Comparison of ENCODE assay signal across 8 mouse cellular contexts in the genomic region with DNA sequence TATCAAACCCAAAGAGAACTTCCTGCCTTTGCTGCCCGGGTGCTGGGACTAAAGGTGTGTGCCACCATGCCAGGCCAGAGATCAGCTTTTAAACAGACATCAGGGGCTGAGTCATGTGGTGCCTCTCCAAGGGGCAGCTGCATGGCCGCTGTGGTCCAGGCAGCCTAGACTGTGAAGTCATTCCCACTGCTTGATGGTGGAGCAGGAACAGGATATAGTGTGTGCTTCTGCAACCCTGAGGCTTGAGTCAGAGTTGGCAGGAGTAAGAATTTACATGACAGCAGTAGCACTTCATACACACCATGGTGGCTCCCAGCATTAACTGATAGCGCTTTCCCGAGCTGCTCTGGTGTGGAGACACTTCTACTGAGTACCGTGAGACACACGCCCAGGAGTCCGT.
A peak's percentile ranks its signal among the peaks of the same experiment; 100 is the strongest.
DNase-seq lines count a peak whose midpoint lies in the region; ATAC-seq and TF ChIP-seq lines count a peak whose summit lies in the region.
"Had no signal": no experiment of that assay in that cellular context is flagged by ENCODE, and none has a peak within 500 bp of the region (broad histone marks: within the 10 kb centered on the region; RNA-seq: fewer than 3 reads in every experiment).

No protein-coding gene starts in this region.

- intact Hi-C loops in heart, postnatal 10 days (cut with DNase I): no loop called here

- H3K4me2 ChIP-seq in heart, postnatal 0 days (ENCODE audit: low read depth, low read length): no peak overlapping the region
- H3K4me2 ChIP-seq in lung, postnatal 0 days (replicated peaks; ENCODE audit: low read depth, low read length): 0 out of 2 replicates have a peak overlapping the region, but pooled peaks have one; percentile 3

- H3K4me1 ChIP-seq in heart, postnatal 0 days (ENCODE audit: control insufficient read depth, insufficient read depth): peaks cover 68% of the 10 kb centered on the region
- peaks cover 33% of the 10 kb centered on the region for H3K4me1 ChIP-seq in lung, postnatal 0 days (ENCODE audit: insufficient read depth, low read depth, low read length)

- H3K9me3 ChIP-seq in heart, postnatal 0 days (replicated peaks; ENCODE audit: control insufficient read depth, low read length): no peaks in the 10 kb centered on the region
- no peaks in the 10 kb centered on the region for H3K9me3 ChIP-seq in lung, postnatal 0 days (ENCODE audit: low read length)

- H3K9ac ChIP-seq in heart, postnatal 0 days (replicated peaks; ENCODE audit: low read depth, low read length): no peak overlapping the region
- H3K9ac ChIP-seq in lung, postnatal 0 days (replicated peaks; ENCODE audit: low read depth): no peak overlapping the region

- peak; percentile 69 for DNase-seq in heart, postnatal 0 days (ENCODE audit: low spot score)
- DNase-seq in heart, postnatal 10 days: no peak
- DNase-seq in 3T3-L1 (ENCODE audit: low read depth, low spot score) (peak; percentile 95), MN1 (ENCODE audit: low spot score) (peak; percentile 76)
- DNase-seq in lung, postnatal 0 days (ENCODE audit: low spot score): peak; percentile 93
- DNase-seq in left cerebral cortex, adult 9 months (ENCODE audit: low spot score in 2 of 2): no peak
- no peak for DNase-seq in right cerebral cortex, adult 18-20 months
- DNase-seq: gastrocnemius, postnatal 14 days had no signal

- H3K4me3 ChIP-seq in heart, postnatal 0 days (ENCODE audit: low read depth, low read length): no peak overlapping the region
- no peak overlapping the region for H3K4me3 ChIP-seq in lung, postnatal 0 days (ENCODE audit: low read depth, low read length)

- H3K27me3 ChIP-seq in heart, postnatal 0 days (ENCODE audit: control insufficient read depth, insufficient read depth, low read length): no peaks in the 10 kb centered on the region
- no peaks in the 10 kb centered on the region for H3K27me3 ChIP-seq in lung, postnatal 0 days (replicated peaks; ENCODE audit: insufficient read depth, low read length)

- no peak for TF ChIP-seq CTCF in heart, postnatal 0 days (IDR thresholded peaks at IDR 0.05; ENCODE audit: low read depth)
- TF ChIP-seq CTCF in lung, postnatal 0 days (IDR thresholded peaks at IDR 0.05): no peak

- 19% methylated on average over 7 of the region's 7 CpGs for WGBS in heart, postnatal 0 days
- 28% methylated on average over 7 of the region's 7 CpGs for WGBS in lung, postnatal 0 days

- ATAC-seq in heart, postnatal 0 days (ENCODE audit: insufficient read depth, low read depth): peak; percentile 42
- peak; percentile 82 for ATAC-seq in lung, postnatal 0 days

- H3K27ac ChIP-seq in heart, postnatal 0 days (ENCODE audit: low read depth): peak overlapping the region; percentile 71
- H3K27ac ChIP-seq in lung, postnatal 0 days (ENCODE audit: low read length): peak overlapping the region; percentile 90

- TF ChIP-seq EP300 in heart, postnatal 0 days (IDR thresholded peaks at IDR 0.05; ENCODE audit: low read depth): no peak
- peak; percentile 67 for TF ChIP-seq EP300 in lung, postnatal 0 days (IDR thresholded peaks at IDR 0.05)

- H3K36me3 ChIP-seq in heart, postnatal 0 days (replicated peaks; ENCODE audit: control insufficient read depth, insufficient read depth, low read length): peaks cover 18% of the 10 kb centered on the region
- 0 out of 2 replicates have a peak, but pooled peaks cover 10% of the 10 kb centered on the region for H3K36me3 ChIP-seq in lung, postnatal 0 days (ENCODE audit: insufficient read depth, low read length)

Comparison
In these comparisons a context has a peak if more than half of its experiments do, and no peak if none do; other contexts are left out.
1. DNase-seq: peak in heart, postnatal 0 days (single experiment), 3T3-L1 (single experiment), MN1 (single experiment) and lung, postnatal 0 days (single experiment); none in heart, postnatal 10 days (0 of 2), left cerebral cortex, adult 9 months (0 of 2) and right cerebral cortex, adult 18-20 months (single experiment).